Mouse (Mus musculus) neural tube, embryonic 14.5 days (tissue): Measurements from ENCODE around the gene Kalrn. TPM values are rescaled to one million over a fixed set of nuclear protein-coding genes. Genes with fewer than 3 reads are reported as not detected.

Experiments
- ATAC-seq: fragments of 200-750 bp; cut with Nextera tagmentation; 2 replicates; pipeline ENCODE4 v1.8.0; 2017; ENCODE audit warnings: low read depth, mild to moderate bottlenecking, moderate TSS enrichment, moderate library complexity
- H3K27ac ChIP-seq: fragments of 300-500 bp; sonication (generic); 2 replicates; pipeline ENCODE4 v1.5.1; 2014; ENCODE audit warnings: low read depth, mild to moderate bottlenecking, control low read depth, low read length, moderate library complexity, mixed read lengths
- H3K27me3 ChIP-seq: fragments of 300-500 bp; sonication (generic); 2 replicates; pipeline ENCODE4 v1.6.1; 2014; ENCODE audit warnings: low read length; ENCODE audit not compliant: control insufficient read depth, insufficient read depth
- H3K36me3 ChIP-seq: fragments of 300-500 bp; sonication (generic); 2 replicates; pipeline ENCODE4 v1.6.1; 2014; ENCODE audit warnings: low read length, mixed read lengths; ENCODE audit not compliant: control insufficient read depth, insufficient read depth
- H3K4me1 ChIP-seq: fragments of 300-500 bp; sonication (generic); 2 replicates; pipeline ENCODE4 v1.6.1; 2014; ENCODE audit warnings: low read length; ENCODE audit not compliant: control insufficient read depth, insufficient read depth
- H3K4me2 ChIP-seq: fragments of 300-500 bp; sonication (generic); 2 replicates; pipeline ENCODE4 v1.6.1; 2014; ENCODE audit warnings: mild to moderate bottlenecking, low read depth, low read length, control low read depth
- H3K4me3 ChIP-seq: fragments of 300-500 bp; sonication (generic); 2 replicates; pipeline ENCODE4 v1.5.1; 2014; ENCODE audit warnings: low read depth, low read length, control low read depth, mixed read lengths
- H3K9ac ChIP-seq: fragments of 300-500 bp; sonication (generic); replicated peaks from 2 replicates; pipeline ENCODE4 v1.6.1; 2014; ENCODE audit warnings: low read depth, mild to moderate bottlenecking, control low read depth, low read length, mixed read lengths
- H3K9me3 ChIP-seq: fragments of 300-500 bp; sonication (generic); 2 replicates; pipeline ENCODE4 v1.6.1; 2016; ENCODE audit warnings: low read length; ENCODE audit not compliant: control insufficient read depth
- WGBS: fragments of 180-500 bp; shearing (Covaris S2); extraction: QIAGEN DNeasy Blood & Tissue Kit; methylation state at CpG from one replicate; pipeline ENCODE4 v1.1.7; 2014; 5-methylcytosine and 5-hydroxymethylcytosine counted together
- polyA plus RNA-seq: library from polyadenylated mRNA; unstranded; fragments of >200 nt; fragmentation: Nextera tagmentation; extraction: Ambion mirVana; gene quantifications from 2 replicates; pipeline ENCODE4 v1.2.1, GENCODE M21; 2014

Gene Kalrn
- polyA plus RNA-seq, 1 experiment from 2014 or later, result 34.2 TPM

DNA sequence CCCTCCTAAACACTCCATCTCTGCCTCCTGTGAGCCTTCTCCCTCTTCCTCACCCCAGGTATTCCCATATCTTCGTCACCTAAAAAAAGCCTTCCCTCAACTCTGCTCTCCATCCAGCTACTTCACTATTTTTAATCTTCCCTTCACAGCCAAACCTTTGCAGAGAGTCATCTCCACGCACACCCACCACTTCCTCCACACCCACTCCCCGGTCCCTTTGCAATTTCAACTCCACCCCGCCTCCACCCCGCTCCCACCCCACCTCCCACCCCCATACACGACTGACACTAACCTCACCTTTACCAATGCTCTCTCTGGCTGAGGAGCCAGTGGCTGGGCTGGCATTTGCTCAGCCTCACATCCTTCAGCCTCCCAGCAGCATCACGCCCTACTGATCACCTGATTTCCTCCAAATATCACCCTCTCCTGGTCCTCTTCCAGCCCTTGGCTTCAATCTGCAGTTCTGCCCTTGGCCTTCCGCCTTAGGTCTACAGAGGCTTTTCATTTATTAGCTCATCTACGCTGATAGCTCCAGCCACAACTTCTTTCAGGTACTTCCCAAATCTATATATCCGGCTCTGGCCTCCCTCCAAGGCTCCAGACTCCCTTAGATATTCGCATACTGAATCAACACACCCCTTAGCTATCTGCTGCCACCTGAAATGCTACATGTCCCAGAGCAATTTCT, 9.6 kb downstream of the Kalrn start:
- Histone ChIP-seq H3K4me1 (peaks cover 19% of the 10 kb centered on the region), H3K9ac (no peak overlapping the region), H3K9me3 (no peaks in the 10 kb centered on the region), H3K27me3 (no peaks in the 10 kb centered on the region), H3K36me3 (no peaks in the 10 kb centered on the region), H3K27ac (no peak overlapping the region), H3K4me2 (no peak overlapping the region), H3K4me3 (no peak overlapping the region)
- WGBS, result 78% methylated on average over 11 of the region's 11 CpGs
- ATAC-seq, result no peak

GRCm38 (mm10) chr16:34561734-34562135, 11.6 kb downstream of the Kalrn start:
- Histone ChIP-seq H3K4me2 (no peak overlapping the region), H3K27ac (no peak overlapping the region), H3K9me3 (no peaks in the 10 kb centered on the region), H3K4me3 (no peak overlapping the region), H3K27me3 (no peaks in the 10 kb centered on the region), H3K4me1 (peaks cover 19% of the 10 kb centered on the region), H3K9ac (no peak overlapping the region), H3K36me3 (no peaks in the 10 kb centered on the region)
- ATAC-seq, result peak; percentile 74; the same call in 1 of the 2 replicates
- WGBS, result 9% methylated on average over 5 of the region's 5 CpGs

GRCm38 (mm10) chr16:34560814-34561213, 12.5 kb downstream of the Kalrn start:
- WGBS, result 51% methylated on average over 5 of the region's 5 CpGs
- no peaks in the 10 kb centered on the region for H3K36me3 ChIP-seq

DNA sequence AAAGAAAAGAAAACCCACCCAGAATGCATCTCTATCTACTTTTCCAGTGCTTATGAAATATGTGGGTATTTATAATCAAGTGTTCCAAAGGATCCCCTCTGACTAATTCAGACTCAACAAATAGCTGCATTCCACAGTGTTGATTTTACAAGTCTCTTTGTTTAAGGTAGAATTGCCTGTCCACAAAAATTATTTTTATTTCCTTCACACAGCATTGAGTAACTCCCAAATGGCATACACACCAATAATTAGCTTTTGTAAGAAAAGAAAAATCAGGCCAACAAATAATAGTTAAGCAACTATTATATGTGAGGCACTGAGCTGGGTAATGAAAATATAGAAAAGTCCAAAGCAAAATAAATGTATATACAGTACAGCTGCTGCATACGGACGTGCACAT, 12.9 kb downstream of the Kalrn start:
- Histone ChIP-seq H3K4me3 (no peak overlapping the region), H3K9ac (no peak overlapping the region), H3K27ac (no peak overlapping the region), H3K4me1 (peaks cover 19% of the 10 kb centered on the region), H3K4me2 (no peak overlapping the region), H3K36me3 (no peaks in the 10 kb centered on the region), H3K27me3 (no peaks in the 10 kb centered on the region), H3K9me3 (no peaks in the 10 kb centered on the region)
- ATAC-seq, result no peak
- WGBS, result 63% methylated on average over 2 of the region's 2 CpGs

More at GRCm38 (mm10) chr16:34560814-34561213, 12.5 kb downstream of the Kalrn start:
- H3K9ac ChIP-seq, result no peak overlapping the region
- no peak for ATAC-seq
- no peaks in the 10 kb centered on the region for H3K9me3 ChIP-seq
- peaks cover 19% of the 10 kb centered on the region for H3K4me1 ChIP-seq
- H3K4me2 ChIP-seq, result no peak overlapping the region
- no peaks in the 10 kb centered on the region for H3K27me3 ChIP-seq
- H3K27ac ChIP-seq, result no peak overlapping the region
- no peak overlapping the region for H3K4me3 ChIP-seq

- Histone ChIP-seq H3K9ac (no peak overlapping the region), H3K4me1 (peaks cover 27% of the 10 kb centered on the region), H3K27me3 (no peaks in the 10 kb centered on the region), H3K36me3 (no peaks in the 10 kb centered on the region), H3K4me2 (no peak overlapping the region), H3K27ac (no peak overlapping the region), H3K9me3 (no peaks in the 10 kb centered on the region), H3K4me3 (no peak overlapping the region)
- 56% methylated on average over 6 of the region's 6 CpGs for WGBS
- no peak for ATAC-seq
These were observed 15.4 kb downstream of the Kalrn start for GRCm38 (mm10) chr16:34557891-34558290.

DNA sequence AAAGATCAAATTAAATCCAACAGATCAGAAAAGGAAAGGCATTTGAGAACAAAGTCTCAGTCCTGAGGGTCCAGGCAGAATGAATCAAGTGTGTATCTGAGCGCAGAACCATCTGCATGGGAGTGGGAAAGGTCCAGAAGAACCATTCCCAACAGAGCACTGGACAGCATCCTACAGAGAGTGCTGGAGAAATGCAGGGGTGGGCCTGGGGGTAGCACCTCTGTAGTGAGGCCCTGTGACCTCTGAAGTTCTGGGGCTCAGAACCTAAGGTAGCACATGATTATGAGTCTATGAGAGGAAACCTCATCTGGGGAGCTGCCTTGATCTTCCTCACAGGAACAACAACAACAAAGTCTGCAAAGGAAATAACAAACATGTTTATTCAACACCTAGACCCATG, 20.6 kb downstream of the Kalrn start:
- Histone ChIP-seq H3K9ac (no peak overlapping the region), H3K27ac (no peak overlapping the region), H3K4me2 (no peak overlapping the region), H3K36me3 (no peaks in the 10 kb centered on the region), H3K9me3 (no peaks in the 10 kb centered on the region), H3K27me3 (no peaks in the 10 kb centered on the region), H3K4me3 (no peak overlapping the region), H3K4me1 (peaks cover 8% of the 10 kb centered on the region)
- no peak for ATAC-seq
- 90% methylated on average over 1 of the region's 1 CpGs for WGBS

- no peak for ATAC-seq
- Histone ChIP-seq H3K36me3 (no peaks in the 10 kb centered on the region), H3K27me3 (no peaks in the 10 kb centered on the region), H3K4me2 (no peak overlapping the region), H3K27ac (no peak overlapping the region), H3K9me3 (no peaks in the 10 kb centered on the region), H3K9ac (no peak overlapping the region), H3K4me3 (no peak overlapping the region), H3K4me1 (peaks cover 4% of the 10 kb centered on the region)
- 80% methylated on average over 5 of the region's 5 CpGs for WGBS
These were observed 23.8 kb downstream of the Kalrn start for GRCm38 (mm10) chr16:34549470-34549999.

GRCm38 (mm10) chr16:34546805-34547509, 26.4 kb downstream of the Kalrn start:
- Histone ChIP-seq H3K27me3 (no peaks in the 10 kb centered on the region), H3K4me1 (no peaks in the 10 kb centered on the region), H3K36me3 (no peaks in the 10 kb centered on the region), H3K4me3 (no peak overlapping the region), H3K9ac (no peak overlapping the region), H3K4me2 (no peak overlapping the region), H3K27ac (no peak overlapping the region), H3K9me3 (no peaks in the 10 kb centered on the region)
- 31% methylated on average over 6 of the region's 6 CpGs for WGBS
- ATAC-seq, result peak; percentile 79

- WGBS, result 65% methylated on average over 4 of the region's 4 CpGs
These were observed 29.6 kb downstream of the Kalrn start for GRCm38 (mm10) chr16:34543754-34544153.

More at GRCm38 (mm10) chr16:34543754-34544153, 29.6 kb downstream of the Kalrn start:
- Histone ChIP-seq H3K36me3 (no peaks in the 10 kb centered on the region), H3K9ac (no peak overlapping the region), H3K27me3 (no peaks in the 10 kb centered on the region), H3K4me3 (no peak overlapping the region), H3K27ac (no peak overlapping the region), H3K9me3 (no peaks in the 10 kb centered on the region), H3K4me2 (no peak overlapping the region), H3K4me1 (peaks cover 2% of the 10 kb centered on the region; the same call in 1 of the 2 replicates)
- no peak for ATAC-seq
